Mouse (Mus musculus) c-Kit-negative CD71-positive TER-119-positive erythroid progenitor cells, embryonic 14.5 days (primary cell): ENCODE measurements around the gene Eftud2.

Source experiments
- DNase-seq: peaks from one replicate; pipeline ENCODE4 v3.0.0-alpha.2; 2013; ENCODE audit warnings: low read depth, low spot score

Eftud2 gene

DNA sequence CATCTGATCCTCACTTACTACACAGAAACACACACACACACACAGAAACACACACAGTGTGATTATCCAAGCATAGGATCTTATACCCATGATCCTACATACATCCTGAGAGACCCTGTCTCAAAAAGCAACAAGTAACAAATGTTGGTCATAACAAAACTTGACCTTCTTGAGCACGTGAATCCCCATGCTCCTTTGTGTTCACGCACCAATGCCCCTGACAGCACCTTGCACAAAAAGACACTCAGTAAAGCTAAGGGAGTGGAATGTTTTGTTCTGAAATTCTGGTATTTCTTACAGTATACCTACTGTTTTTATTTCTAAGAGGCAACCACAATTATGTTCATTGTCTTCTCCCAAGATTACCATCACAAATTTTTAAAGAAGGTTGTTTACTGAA, 1.2 kb downstream of the Eftud2 start:
- DNase-seq = no peak

DNA sequence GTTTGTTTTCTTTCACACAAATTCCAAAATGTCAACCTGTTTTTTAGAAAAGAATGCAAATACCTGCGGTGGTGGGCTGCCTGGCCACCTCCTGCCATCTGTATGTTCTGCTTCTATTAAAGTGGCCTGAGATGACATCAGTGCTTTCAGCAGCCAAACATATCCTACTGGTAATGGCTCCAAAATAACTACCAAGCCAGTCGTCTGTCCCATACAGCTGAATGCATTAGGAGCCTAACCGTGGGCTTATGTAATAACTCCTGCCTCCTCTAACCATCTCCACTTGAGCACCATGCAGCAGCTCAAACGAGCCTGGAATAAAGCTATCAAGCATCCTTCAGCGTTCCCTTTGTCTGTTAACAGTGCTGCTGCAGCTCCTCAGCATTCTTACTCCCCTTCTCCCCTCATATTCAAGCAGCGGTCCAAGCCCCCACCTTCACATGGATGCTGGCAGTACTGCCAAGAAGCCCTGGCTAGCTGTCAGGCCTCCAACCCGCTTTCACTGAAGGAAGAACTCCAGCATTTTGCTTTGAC, 5.9 kb downstream of the Eftud2 start:
- DNase-seq = no peak

- DNase-seq = no peak
Measured at GRCm38 (mm10) chr11:102864272-102864671, 16.5 kb downstream of the Eftud2 start.

DNA sequence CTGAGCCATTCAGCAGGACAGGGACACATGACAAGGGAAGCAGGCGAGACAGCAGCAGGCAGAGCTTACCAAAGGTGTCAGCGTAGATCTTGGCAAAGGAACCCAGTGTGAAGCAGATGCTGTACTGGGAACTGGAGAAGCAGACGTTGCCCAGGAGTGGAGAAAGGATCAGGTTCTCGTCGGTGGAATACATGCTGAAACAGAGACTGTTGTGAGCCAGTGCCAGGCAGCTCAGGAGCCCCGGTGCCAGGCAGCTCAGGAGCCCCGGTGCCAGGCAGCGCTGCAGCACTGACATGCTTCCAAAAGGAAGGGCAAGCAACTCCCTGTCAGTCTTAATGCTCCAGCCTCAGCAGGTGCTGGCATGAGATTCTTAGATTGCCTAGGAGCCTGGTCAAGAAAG, 20.9 kb downstream of the Eftud2 start:
- no peak for DNase-seq

DNA sequence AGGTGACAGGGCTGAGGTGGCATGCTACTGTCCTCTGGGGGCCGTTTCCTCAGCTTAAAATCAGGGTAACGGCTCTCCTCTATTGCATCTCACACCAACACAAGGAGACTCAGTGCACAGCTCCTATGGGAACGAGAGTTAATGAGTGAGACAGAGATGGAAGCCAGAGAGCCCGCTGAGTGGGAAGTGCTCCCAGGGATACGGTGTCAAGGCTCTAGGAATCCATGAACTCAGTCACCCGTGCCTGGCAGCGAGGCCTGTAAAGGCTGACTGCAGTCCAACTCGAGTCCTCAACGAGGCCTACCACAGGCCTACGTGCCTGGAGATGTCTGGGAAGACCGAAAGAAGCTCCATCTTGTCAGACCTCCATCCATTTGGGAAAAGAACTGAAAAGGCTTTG, 21.8 kb downstream of the Eftud2 start:
- DNase-seq = no peak

GRCm38 (mm10) chr11:102855941-102856340, 24.8 kb downstream of the Eftud2 start:
- DNase-seq = no peak

DNA sequence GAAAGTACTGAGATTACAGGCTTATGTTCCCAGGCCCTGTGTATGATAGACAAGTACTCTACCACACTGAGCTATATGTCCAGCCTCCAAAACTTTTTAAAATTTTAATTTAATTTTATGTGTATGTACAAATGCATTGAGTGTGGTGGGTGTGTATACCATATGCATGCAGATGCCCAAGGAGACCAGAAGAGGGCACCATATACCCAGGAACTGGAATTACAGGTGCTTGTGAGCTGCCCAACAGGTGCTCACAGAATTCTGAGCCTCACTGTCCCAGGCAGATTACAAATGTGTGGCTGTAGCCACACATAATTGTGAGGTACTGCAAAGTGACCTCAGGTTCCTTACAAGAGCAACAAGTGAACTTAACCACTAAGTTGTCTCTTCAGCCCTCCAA, 27.0 kb downstream of the Eftud2 start:
- peak; percentile 54 for DNase-seq

DNA sequence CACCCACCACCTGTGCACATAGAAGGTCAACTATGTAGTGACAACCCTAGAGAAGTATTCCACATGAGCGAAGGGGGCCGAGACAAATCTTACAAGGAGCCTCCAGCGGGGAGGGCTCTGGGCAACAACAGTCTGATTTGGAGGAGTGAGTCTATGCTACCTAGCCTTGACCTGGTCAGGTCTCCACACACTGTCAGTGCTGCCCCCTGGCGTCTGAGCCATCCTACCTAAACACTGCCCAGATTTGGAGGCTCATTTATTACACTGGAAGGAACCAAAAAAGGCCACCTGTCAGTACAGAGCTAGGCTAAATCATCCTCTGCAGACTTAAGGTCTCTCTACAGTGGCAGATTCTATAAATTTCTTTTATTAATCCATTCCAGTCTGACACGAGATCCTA, 28.9 kb downstream of the Eftud2 start:
- no peak for DNase-seq

GRCm38 (mm10) chr11:102845926-102846325, 34.9 kb downstream of the Eftud2 start:
- DNase-seq = no peak

- no peak for DNase-seq
Measured at GRCm38 (mm10) chr11:102838616-102839150, 42.1 kb downstream of the Eftud2 start.

- no peak for DNase-seq
Measured at GRCm38 (mm10) chr11:102838126-102838525, 42.7 kb downstream of the Eftud2 start.

DNA sequence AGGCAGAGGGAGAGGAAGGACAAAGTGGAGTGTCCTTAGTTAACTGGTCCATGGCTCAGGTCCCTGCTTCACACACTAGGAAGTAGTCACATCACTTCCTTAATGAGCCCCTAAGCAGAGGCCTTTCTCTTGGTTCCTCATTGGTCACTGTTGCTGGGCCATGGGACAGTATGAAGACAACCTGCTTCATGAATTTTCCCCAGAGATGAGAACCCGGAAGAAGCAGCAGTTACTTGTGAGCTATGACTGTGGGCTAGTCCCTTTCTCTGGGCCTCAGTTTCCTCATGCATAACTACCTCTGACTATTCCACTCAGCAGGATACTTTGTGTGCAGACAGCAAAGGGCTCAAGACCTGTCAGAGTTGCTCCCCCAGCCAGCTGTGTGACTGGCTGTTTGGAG, 43.4 kb downstream of the Eftud2 start:
- DNase-seq = no peak

DNA sequence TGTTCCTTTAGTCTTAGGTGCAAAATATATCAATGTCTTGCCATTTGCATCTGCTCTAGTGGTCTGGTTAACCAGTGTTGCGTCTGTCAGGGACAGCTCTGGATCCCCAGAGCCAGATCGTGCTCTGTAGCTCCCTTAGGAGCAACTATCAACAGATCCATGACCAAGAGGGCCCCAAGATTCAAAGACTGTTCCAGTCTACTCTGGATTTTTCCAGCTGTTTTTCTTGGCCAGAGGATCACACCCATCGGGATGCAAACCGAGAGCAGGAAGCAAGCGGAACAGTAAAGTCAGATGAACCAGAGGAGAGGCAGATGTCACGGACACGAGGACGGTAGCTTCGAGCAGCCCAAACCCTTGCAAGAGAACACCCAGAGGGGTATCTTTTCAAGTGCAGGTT, 44.6 kb downstream of the Eftud2 start:
- DNase-seq = no peak

DNA sequence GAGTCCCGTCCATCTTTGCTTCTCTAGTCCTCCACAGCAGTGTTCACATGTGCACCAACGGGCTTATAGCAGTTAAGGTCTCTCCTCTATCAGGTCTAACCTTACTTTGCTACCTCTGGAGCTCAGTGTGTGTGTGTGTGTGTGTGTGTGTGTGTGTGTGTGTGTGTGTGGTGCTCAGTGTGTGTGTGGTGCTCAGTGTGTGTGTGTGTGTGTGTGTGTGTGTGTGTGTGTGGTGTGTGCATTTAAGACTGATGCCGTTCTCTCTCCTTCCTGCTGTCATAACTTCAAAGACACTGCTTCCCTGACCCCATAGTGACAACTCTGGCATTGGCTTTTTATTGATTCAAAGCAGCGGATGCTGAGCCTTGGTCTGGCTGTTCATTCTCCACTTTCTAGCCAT, 45.2 kb downstream of the Eftud2 start, which contains the start of gene Higd1b:
Gene Higd1b, plus strand, starts transcription at position 301 of the 400 bp plus-strand sequence.
- no peak for DNase-seq

DNA sequence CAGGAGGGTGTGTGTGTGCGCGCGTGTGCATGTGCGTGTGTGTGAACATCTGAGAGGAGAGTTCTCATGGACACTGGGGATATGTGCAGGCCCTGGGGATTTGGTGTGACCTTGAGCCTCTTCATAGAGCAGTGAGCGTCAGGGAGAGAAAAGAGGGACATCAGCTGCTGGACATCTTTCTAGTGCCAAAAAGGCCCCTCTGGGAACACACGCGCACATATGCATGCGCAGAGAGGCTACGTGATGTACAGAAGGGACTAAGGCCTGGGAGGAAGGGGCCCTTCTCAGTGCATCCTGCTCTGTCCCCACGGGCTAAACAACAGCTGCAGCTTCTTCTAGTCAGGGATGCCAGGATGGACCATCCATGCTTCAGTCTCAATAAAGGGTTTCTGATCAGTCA, 46.6 kb downstream of the Eftud2 start:
- no peak for DNase-seq

- DNase-seq = no peak
Measured at GRCm38 (mm10) chr11:102832700-102833297, 48.0 kb downstream of the Eftud2 start.

DNA sequence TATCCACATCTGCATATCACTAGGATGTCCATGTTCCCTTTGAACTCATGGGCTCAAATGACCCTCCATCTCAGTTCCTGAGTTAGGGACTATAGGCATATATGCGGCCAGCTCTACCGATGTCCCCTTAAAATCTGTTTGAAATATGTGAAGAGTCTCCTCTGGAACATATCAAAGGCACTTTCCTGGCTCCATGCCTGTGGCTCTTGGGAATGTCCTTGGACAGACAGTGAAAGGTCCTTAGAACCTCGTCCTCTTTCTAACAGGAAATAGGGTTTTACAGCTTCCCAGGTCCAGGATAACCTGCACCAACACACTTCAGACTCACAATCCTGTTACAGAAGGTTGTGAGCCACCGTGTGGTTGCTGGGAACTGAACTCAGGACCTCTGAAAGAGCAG, 50.5 kb downstream of the Eftud2 start:
- DNase-seq = no peak

- no peak for DNase-seq
Measured at GRCm38 (mm10) chr11:102827097-102827496, 53.7 kb downstream of the Eftud2 start.

- DNase-seq = no peak
Measured at GRCm38 (mm10) chr11:102826476-102826875, 54.3 kb downstream of the Eftud2 start.

GRCm38 (mm10) chr11:102821231-102821630, 59.6 kb downstream of the Eftud2 start:
- DNase-seq = no peak

GRCm38 (mm10) chr11:102820432-102820831, 60.4 kb downstream of the Eftud2 start:
- DNase-seq = no peak

DNA sequence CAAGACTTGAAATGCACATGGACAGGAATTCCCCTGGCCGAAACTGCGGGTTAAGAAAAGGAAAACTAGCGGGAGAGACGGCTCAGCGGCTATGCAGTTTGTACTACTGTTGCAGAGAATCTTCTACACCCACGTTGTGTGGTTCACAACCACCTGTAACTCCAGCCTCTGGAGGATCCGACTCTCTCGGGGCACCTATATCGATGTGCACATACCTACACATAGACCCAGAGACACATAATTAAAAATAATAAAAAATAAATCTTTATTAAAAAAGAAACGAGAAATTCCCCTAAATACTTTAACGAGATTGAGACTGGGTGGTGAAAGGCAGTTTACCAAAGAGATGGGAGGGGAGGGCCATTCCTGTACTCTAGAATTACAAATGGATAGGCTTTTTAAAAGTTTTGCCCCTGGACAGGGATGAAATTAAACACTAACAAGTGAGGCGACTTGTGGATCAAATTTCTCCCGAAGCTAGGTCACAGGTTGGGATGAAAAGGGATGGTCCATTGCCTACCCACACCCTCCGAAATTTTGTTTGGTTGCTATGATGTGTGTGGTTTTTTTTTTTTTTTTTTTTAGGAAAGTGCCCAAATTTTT, 60.9 kb downstream of the Eftud2 start:
- DNase-seq = no peak
